Mouse (Mus musculus) liver, adult 2 months (tissue): ENCODE data around the gene Msl1. TPM values are rescaled to one million over a fixed set of nuclear protein-coding genes. Genes with fewer than 3 reads are reported as not detected.

Experiments
- DNase-seq: peaks from one replicate; pipeline ENCODE4 v3.0.0-alpha.2; 2011; ENCODE audit warnings: low read depth, low spot score; ENCODE audit errors: extremely low read depth
- H3K27ac ChIP-seq: fragments of 200-500 bp; replicated peaks from 2 replicates; pipeline ENCODE4 v1.5.1; 2012; ENCODE audit warnings: low read depth, mild to moderate bottlenecking, control low read depth, inconsistent platforms, low read length; ENCODE audit not compliant: insufficient read depth
- H3K27me3 ChIP-seq: fragments of 200-500 bp; 2 replicates; pipeline ENCODE4 v1.6.1; 2012; ENCODE audit warnings: mild to moderate bottlenecking, moderate library complexity, low read length, inconsistent platforms; ENCODE audit not compliant: control insufficient read depth, insufficient read depth
- H3K36me3 ChIP-seq: fragments of 200-500 bp; 2 replicates; pipeline ENCODE4 v1.6.1; 2012; ENCODE audit warnings: low read length, inconsistent platforms; ENCODE audit not compliant: control insufficient read depth, insufficient read depth
- H3K4me1 ChIP-seq: fragments of 200-500 bp; 2 replicates; pipeline ENCODE4 v1.6.1; 2011; ENCODE audit warnings: low read length; ENCODE audit not compliant: control insufficient read depth, insufficient read depth
- H3K4me3 ChIP-seq: fragments of 200-500 bp; 2 replicates; pipeline ENCODE4 v1.5.1; 2011; ENCODE audit warnings: low read depth, mild to moderate bottlenecking, control low read depth, low read length, moderate library complexity; ENCODE audit not compliant: insufficient read depth
- H3K79me2 ChIP-seq: fragments of 200-500 bp; 2 replicates; pipeline ENCODE4 v1.6.1; 2012; ENCODE audit warnings: inconsistent platforms, mild to moderate bottlenecking, low read length, moderate library complexity; ENCODE audit not compliant: control insufficient read depth, insufficient read depth
- H3K9ac ChIP-seq: fragments of 200-500 bp; 2 replicates; pipeline ENCODE4 v1.6.1; 2012; ENCODE audit warnings: low read depth, mild to moderate bottlenecking, control low read depth, inconsistent platforms, low read length
- CTCF ChIP-seq: fragments of 200-500 bp; IDR thresholded peaks from 2 replicates; pipeline ENCODE4 v1.5.1; 2011; ENCODE audit warnings: low read depth, low read length, control low read depth
- POLR2A ChIP-seq: fragments of 200-500 bp; IDR thresholded peaks from 2 replicates; pipeline ENCODE4 v1.6.1; 2011; ENCODE audit warnings: low read length, control low read depth; ENCODE audit not compliant: insufficient read depth; ENCODE audit errors: extremely low read depth
- WGBS: fragments of 180-500 bp; shearing (Covaris S2); methylation state at CpG from one replicate; pipeline ENCODE4 v1.1.7; 2018; 5-methylcytosine and 5-hydroxymethylcytosine counted together
- polyA plus RNA-seq: library from polyadenylated mRNA; depleted of rRNA; stranded (reverse); fragments of >200 nt; gene quantifications from 2 replicates; pipeline ENCODE4 v1.2.3, GENCODE M21; 2012
- total RNA-seq: library from RNA; depleted of rRNA; stranded (reverse); fragments of >200 nt; gene quantifications from 2 replicates; pipeline ENCODE4 v1.2.3, GENCODE M21; 2014

Msl1 gene
- total and polyA plus RNA-seq, 2 experiments = 15.5 to 17.0 TPM

DNA sequence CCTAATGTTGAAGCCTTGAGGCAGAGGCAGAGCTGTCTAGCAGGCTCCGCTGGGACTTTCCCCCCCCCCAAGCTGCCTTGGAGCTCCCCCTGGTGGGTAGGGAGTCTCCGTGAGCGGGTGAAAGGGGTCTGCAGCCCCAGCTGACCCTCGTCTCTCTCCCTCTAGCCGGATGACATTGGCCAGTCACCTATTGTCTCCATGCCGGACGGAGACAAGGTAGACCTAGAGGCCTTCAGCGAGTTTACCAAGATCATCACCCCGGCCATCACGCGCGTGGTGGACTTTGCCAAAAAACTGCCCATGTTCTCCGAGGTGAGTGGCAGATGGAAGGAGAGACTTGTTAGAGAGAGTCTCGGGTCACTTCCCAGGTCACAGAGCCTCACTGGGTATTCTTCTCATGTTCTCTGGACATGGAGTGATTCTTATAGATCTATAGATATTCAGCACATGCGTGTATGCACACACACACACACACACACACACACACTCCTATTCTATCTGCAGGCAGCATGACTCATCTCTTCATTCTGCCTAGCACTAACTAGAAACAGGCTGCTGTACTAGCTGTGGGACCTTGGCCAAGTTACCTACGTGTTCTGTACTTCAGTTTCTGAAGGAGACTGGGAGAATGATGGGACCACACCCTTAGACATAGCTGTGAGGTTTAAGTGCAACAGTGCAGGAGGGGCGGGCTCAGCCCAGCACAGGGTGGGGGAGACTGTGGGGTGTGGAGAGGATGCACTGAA is 32.4 kb upstream of the Msl1 start:
- Histone ChIP-seq H3K4me1 (no peaks in the 10 kb centered on the region), H3K27ac (no peak overlapping the region), H3K36me3 (peaks cover 2% of the 10 kb centered on the region), H3K79me2 (no peaks in the 10 kb centered on the region), H3K9ac (no peak overlapping the region), H3K4me3 (no peak overlapping the region), H3K27me3 (no peaks in the 10 kb centered on the region)
- TF ChIP-seq CTCF = peak; percentile 54
- no peak for TF ChIP-seq POLR2A
- 83% methylated on average over 17 of the region's 17 CpGs for WGBS
- no peak for DNase-seq

DNA sequence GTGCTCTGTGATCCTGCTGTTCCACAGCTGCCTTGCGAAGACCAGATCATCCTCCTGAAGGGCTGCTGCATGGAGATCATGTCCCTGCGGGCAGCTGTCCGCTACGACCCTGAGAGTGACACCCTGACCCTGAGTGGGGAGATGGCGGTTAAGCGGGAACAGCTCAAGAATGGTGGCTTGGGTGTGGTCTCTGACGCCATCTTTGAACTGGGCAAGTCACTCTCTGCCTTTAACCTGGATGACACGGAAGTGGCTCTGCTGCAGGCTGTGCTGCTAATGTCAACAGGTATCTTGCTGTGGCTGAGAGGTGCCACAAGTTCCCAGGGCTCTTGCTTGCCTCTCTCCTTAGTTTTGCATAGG is 31.8 kb upstream of the Msl1 start:
- no peak for TF ChIP-seq CTCF
- TF ChIP-seq POLR2A = no peak
- Histone ChIP-seq H3K4me3 (no peak overlapping the region), H3K36me3 (peaks cover 5% of the 10 kb centered on the region), H3K27me3 (no peaks in the 10 kb centered on the region), H3K79me2 (no peaks in the 10 kb centered on the region), H3K9ac (no peak overlapping the region), H3K27ac (no peak overlapping the region), H3K4me1 (no peaks in the 10 kb centered on the region)
- DNase-seq = no peak
- 92% methylated on average over 8 of the region's 8 CpGs for WGBS

DNA sequence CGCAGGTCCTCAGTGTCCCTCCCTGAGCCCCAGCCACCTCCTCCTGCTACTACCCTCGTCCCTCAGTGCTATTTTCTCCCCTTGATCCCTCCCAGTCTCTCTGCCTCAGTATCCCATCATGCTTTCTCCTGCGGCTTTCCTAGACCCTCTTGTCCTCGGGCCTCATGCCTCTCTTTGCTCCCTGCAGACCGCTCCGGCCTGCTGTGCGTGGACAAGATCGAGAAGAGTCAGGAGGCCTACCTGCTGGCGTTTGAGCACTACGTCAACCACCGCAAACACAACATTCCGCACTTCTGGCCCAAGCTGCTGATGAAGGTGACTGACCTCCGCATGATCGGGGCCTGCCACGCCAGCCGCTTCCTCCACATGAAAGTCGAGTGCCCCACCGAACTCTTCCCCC is 31.2 kb upstream of the Msl1 start:
- no peaks in the 10 kb centered on the region for H3K27me3 ChIP-seq
- no peaks in the 10 kb centered on the region for H3K79me2 ChIP-seq
- no peak overlapping the region for H3K4me3 ChIP-seq
- H3K4me1 ChIP-seq = no peaks in the 10 kb centered on the region
- no peak for DNase-seq
- H3K36me3 ChIP-seq = peaks cover 11% of the 10 kb centered on the region
- WGBS = 90% methylated on average over 18 of the region's 18 CpGs
- no peak overlapping the region for H3K27ac ChIP-seq
- TF ChIP-seq POLR2A = no peak
- no peak for TF ChIP-seq CTCF
- no peak overlapping the region for H3K9ac ChIP-seq

DNA sequence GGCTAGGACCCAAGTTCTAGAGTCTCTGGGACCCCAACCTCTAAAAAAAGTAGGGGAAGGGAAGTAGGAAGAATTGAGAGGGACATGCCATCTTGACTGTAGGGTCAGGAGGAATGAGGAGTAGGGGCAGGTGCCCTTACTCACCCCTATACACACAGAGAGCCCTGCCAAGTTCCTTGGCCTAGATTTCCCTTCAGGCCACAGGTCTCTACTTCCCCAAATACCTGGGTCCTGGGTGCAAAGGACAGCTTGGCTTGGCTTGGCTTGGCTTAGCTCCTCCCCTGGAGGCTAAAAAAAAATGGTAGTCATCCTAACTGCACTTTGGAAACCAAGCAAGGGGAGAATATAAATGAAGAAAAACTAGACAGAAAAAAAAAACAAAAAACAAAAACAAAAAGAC is 30.6 kb upstream of the Msl1 start:
- Histone ChIP-seq H3K9ac (no peak overlapping the region), H3K4me1 (no peaks in the 10 kb centered on the region), H3K27ac (no peak overlapping the region), H3K27me3 (no peaks in the 10 kb centered on the region), H3K36me3 (peaks cover 17% of the 10 kb centered on the region), H3K4me3 (no peak overlapping the region), H3K79me2 (no peaks in the 10 kb centered on the region)
- TF ChIP-seq POLR2A = no peak
- TF ChIP-seq CTCF = no peak
- peak; percentile 69 for DNase-seq

DNA sequence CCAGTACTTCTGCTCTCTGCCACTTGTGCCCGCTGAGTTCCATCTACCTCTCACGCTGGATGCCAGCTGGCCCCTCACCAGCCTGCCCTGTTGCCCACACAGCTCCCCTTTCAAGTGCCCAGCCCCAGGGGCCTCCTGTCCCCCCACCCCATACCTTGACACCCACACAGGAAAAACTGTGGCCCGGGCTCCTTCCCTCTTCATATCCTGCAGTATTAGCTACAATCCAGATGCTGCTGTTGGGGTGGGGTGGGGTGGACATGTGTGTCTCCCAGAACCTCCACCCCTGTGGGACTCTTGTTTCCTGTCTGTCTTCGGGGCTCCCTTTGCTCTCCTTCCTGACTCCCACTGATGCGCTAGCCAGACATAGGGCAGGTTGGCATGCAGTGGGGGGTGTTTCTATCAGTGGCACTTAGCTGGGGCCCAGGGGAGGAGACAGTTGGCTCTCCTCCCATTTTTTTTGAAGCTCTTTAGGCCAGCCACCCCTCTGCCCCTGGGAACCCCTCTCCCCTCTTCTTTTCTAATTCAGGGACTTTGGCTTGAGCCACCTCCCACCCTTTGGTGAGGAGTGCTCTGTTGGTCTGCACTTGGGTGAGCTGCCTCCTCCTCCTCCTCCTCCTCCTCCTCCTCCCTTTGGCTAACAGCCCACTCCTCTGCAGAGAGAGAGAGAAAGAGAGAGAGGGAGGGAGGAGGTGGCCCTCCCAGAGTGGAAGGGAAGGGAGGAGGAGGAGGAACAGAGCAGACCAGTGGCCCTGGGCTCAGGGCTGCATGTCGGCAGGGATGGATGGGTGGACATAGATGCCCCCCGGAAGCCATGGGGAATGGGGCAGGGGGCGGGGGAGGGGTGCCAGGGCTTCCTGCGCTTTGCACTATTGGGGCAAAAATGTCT is 29.7 kb upstream of the Msl1 start:
- Histone ChIP-seq H3K27me3 (no peaks in the 10 kb centered on the region), H3K36me3 (peaks cover 26% of the 10 kb centered on the region), H3K27ac (no peak overlapping the region), H3K4me1 (0 out of 2 replicates have a peak, but pooled peaks cover 2% of the 10 kb centered on the region), H3K9ac (no peak overlapping the region), H3K79me2 (no peaks in the 10 kb centered on the region), H3K4me3 (no peak overlapping the region)
- DNase-seq = no peak
- no peak for TF ChIP-seq POLR2A
- no peak for TF ChIP-seq CTCF
- 69% methylated on average over 9 of the region's 9 CpGs for WGBS

DNA sequence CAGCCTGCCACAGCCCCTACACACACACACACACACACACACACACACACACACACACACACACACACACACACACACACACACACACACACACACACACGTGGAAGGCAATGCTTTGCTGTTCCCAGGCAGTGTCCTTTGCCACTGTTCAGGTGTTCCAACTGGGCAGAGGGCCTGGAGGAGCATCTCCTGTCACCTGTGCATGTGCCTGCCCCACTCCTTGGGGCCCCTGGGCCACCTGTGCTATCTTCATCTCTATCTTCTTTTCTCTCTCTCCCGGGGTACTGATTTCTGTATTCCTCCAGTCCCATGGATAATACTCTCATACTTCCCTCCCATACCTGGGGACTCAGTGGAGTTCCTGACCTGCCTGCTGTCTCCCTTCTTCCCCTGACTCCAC is 29.0 kb upstream of the Msl1 start:
- H3K36me3 ChIP-seq = peaks cover 33% of the 10 kb centered on the region

More for the DNA sequence above, 29.0 kb upstream of the Msl1 start:
- WGBS = 39% methylated on average over 2 of the region's 2 CpGs
- TF ChIP-seq CTCF (no peak), POLR2A (no peak)
- Histone ChIP-seq H3K27ac (no peak overlapping the region), H3K27me3 (no peaks in the 10 kb centered on the region), H3K79me2 (no peaks in the 10 kb centered on the region), H3K9ac (no peak overlapping the region), H3K4me3 (no peak overlapping the region), H3K4me1 (0 out of 2 replicates have a peak, but pooled peaks cover 2% of the 10 kb centered on the region)
- peak; percentile 54 for DNase-seq
